Mouse (Mus musculus): ENCODE measurements around the gene Bcdin3d. TPM values are rescaled to one million over a fixed set of nuclear protein-coding genes. Genes with fewer than 3 reads are reported as not detected.

Gene Bcdin3d
- polyA plus RNA-seq, 1 experiment from 2014 or later, result 26.9 TPM

DNA sequence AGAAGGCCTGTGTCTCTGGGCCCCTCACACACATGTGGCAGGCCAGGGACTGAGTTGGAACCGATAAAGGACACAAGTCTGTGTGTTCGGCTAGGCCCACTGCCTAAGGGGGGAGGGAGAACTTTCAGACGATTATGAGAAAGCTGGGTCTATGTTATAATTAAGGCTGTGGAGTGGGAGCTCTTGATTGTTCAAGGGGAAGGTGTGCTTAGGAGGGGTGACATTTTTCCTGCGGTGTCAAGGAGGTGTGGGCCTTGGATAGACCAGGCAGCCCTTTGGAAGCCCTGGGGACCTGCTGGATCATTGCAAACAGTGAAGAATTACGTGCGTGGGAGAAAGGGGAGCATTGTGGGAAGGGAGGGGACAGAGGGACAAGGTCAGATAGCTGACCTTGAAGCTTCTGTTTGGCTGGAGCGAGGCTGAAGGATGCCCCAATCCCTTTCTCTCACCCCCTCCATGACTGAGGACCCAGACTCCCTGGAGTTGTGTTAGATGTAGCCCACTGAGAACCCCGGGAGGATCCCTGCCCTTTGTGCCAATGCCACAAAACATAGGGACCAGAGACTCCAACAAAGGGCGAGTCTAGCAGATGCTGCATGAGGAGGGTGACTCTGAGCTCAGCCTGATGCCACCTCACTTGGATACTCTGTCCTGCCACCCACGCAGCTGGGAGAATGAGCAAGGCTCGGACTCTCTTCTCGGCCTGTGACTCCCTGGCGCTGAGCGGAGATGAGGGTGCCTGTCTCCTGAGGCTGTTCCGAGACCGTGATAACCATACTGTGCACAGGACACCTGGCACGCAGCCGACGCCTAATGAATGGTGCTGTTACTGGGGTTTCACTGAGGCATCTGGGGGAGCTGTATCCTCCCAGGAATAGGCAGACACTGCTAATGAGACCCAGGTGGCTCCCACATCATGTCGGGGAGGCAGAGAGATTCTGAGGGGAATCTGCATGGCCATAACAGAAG is 27.0 kb upstream of the Bcdin3d start:
- H3K4me3 ChIP-seq (replicated peaks), result no peak overlapping the region
- 64% methylated on average over 20 of the region's 20 CpGs for WGBS
- H3K4me1 ChIP-seq (replicated peaks), result peaks cover 27% of the 10 kb centered on the region
- peak overlapping the region; percentile 39; the same call in 1 of the 2 replicates for H3K9ac ChIP-seq (replicated peaks)
- peak; percentile 2; the same call in 1 of the 2 replicates for ATAC-seq
- H3K36me3 ChIP-seq, result no peaks in the 10 kb centered on the region
- no peak overlapping the region for H3K4me2 ChIP-seq (replicated peaks)
- peak overlapping the region; percentile 40 for H3K27ac ChIP-seq
- no peaks in the 10 kb centered on the region for H3K9me3 ChIP-seq
- H3K27me3 ChIP-seq, result peaks cover 3% of the 10 kb centered on the region; the same call in 1 of the 2 replicates

DNA sequence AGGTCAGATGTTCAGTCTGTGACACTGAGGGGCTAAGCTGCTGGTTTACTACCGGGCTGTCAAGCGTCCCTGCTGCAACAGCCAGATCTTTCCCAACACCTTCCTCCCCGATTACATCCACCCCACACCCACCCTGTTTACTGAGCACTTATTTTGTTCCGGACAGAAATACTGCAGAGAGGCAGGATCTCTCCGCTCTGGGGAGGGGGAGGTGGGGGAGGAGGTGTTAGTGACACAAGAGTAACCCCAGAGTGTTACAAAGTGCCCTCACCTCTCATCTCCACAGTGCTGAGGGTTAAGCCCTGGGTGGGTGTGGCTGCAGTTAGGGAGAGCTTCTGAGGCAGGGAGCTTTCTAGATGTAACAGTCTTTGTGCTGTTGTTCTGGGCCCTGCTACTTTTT is 25.8 kb upstream of the Bcdin3d start:
- H3K36me3 ChIP-seq, result no peaks in the 10 kb centered on the region
- no peaks in the 10 kb centered on the region for H3K9me3 ChIP-seq
- H3K4me2 ChIP-seq (replicated peaks), result no peak overlapping the region
- 61% methylated on average over 5 of the region's 5 CpGs for WGBS
- H3K27me3 ChIP-seq, result 0 out of 2 replicates have a peak, but pooled peaks cover 3% of the 10 kb centered on the region
- no peak overlapping the region for H3K27ac ChIP-seq
- H3K4me1 ChIP-seq (replicated peaks), result peaks cover 27% of the 10 kb centered on the region
- ATAC-seq, result no peak
- H3K4me3 ChIP-seq (replicated peaks), result no peak overlapping the region
- H3K9ac ChIP-seq (replicated peaks), result no peak overlapping the region

DNA sequence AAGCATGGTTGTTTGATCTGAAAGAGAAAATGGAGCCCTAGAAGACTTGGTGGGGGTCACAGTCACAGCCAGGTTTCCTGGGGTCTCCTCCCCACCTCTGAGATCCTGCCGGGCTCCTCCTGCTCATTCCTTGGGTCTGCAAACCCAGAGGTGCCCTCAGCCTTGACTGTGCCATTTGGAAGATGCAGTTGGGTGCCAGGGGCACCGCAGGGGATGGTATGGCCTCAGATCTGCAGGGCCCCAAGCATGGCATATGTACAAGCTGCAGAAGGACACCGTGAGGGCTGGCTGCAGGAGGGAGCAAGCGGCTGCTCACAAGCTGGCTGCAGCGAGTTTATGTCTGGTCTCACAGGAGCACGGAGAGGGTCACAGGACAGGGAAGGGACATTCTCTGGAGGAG is 25.2 kb upstream of the Bcdin3d start:
- Histone ChIP-seq H3K27me3 (0 out of 2 replicates have a peak, but pooled peaks cover 3% of the 10 kb centered on the region), H3K27ac (no peak overlapping the region), H3K4me2 (replicated peaks) (no peak overlapping the region), H3K4me1 (replicated peaks) (peaks cover 27% of the 10 kb centered on the region), H3K36me3 (no peaks in the 10 kb centered on the region), H3K9ac (replicated peaks) (no peak overlapping the region), H3K9me3 (no peaks in the 10 kb centered on the region), H3K4me3 (replicated peaks) (no peak overlapping the region)
- no peak for ATAC-seq
- 57% methylated on average over 6 of the region's 6 CpGs for WGBS

DNA sequence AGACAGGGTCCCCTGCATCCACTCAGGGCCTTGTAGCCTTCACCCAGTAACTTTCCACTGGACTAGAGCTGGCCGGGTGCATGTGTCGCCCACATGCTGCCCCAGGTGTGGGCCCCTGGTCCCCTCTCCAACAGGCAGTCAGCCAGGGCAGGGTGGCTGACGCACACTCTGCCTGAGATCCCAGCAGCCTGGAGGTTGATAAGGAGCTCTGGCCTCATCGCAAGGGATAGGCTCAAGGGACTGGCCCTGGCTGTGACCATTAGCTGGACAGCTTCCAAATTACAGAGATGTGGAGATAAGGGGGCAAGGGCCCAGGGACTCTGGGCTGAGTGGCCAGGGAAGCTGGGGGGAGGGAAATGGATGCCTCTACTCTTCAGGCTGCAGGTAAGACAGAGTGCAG is 24.3 kb upstream of the Bcdin3d start:
- Histone ChIP-seq H3K27me3 (0 out of 2 replicates have a peak, but pooled peaks cover 3% of the 10 kb centered on the region), H3K9me3 (no peaks in the 10 kb centered on the region), H3K4me1 (replicated peaks) (peaks cover 27% of the 10 kb centered on the region), H3K4me2 (replicated peaks) (no peak overlapping the region), H3K9ac (replicated peaks) (no peak overlapping the region; the same call in 1 of the 2 replicates), H3K27ac (no peak overlapping the region), H3K36me3 (no peaks in the 10 kb centered on the region), H3K4me3 (replicated peaks) (no peak overlapping the region)
- WGBS, result 83% methylated on average over 4 of the region's 4 CpGs
- ATAC-seq, result no peak

DNA sequence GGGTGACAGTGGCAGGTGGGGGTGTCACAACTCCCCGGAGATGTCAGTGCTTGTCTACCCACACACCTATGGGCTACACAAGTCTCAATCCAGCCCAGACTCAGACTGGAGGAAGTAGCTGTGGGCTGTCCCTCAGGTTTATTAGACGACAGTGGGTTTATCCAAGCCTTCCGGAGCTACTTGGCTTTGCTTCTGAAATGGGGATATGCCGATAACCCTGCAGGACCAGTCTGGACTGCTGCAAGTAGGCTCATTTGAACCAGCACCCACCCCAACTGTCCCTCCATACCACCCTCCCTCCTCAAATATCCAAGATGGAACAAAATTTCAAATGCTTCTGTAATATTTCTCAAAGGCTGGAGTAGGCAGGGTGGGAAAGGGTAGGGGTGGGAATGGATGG is 23.8 kb upstream of the Bcdin3d start:
- WGBS, result 89% methylated on average over 4 of the region's 4 CpGs
- no peak overlapping the region; the same call in 1 of the 2 replicates for H3K9ac ChIP-seq (replicated peaks)

DNA sequence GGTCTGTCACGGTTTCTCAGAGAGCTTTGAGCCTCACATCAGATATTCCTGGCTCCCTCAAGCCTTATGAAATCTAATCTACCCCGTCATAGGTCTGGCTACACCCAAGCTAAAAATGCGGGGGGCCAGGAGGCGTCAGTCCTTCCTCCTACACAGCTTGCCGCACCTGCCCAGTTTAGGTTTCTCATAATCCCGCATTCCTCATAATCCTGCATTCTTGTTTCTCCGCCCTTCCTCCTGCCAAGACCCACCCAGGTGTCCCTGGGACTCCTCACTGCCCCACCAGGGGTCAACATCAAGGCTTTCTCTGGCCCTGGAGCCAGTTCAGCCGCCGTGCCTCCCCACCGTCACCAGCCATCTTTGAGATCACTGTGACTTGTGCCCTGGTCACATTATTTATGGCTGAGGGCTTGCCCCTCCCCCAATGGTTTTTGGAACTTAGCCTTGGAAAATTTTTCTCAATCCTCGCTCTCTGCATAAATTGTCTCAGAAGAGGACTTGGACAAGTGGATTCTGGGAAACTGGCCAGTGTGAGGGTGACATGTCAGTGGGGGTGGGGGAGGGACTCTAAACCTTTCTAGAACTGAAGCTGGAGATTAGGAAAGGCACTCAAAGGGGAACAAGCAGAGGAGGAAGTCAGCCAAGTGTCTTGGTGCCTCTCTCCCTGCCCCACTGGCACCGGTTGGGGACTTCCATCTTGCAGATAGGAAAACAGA is 23.2 kb upstream of the Bcdin3d start:
- H3K9ac ChIP-seq (replicated peaks), result 0 out of 2 replicates have a peak overlapping the region, but pooled peaks have one; percentile 14
- H3K4me1 ChIP-seq (replicated peaks), result peaks cover 26% of the 10 kb centered on the region
- no peak overlapping the region for H3K4me3 ChIP-seq (replicated peaks)
- ATAC-seq, result peak; percentile 29; the same call in 1 of the 2 replicates
- no peak overlapping the region for H3K4me2 ChIP-seq (replicated peaks)
- 0 out of 2 replicates have a peak, but pooled peaks cover 3% of the 10 kb centered on the region for H3K27me3 ChIP-seq
- 0 out of 2 replicates have a peak overlapping the region, but pooled peaks have one; percentile 35 for H3K27ac ChIP-seq
- WGBS, result 47% methylated on average over 12 of the region's 12 CpGs
- no peaks in the 10 kb centered on the region for H3K36me3 ChIP-seq
- no peaks in the 10 kb centered on the region for H3K9me3 ChIP-seq

More for the DNA sequence above, 23.8 kb upstream of the Bcdin3d start:
- Histone ChIP-seq H3K4me1 (replicated peaks) (peaks cover 27% of the 10 kb centered on the region), H3K27ac (no peak overlapping the region), H3K9me3 (no peaks in the 10 kb centered on the region), H3K36me3 (no peaks in the 10 kb centered on the region), H3K4me3 (replicated peaks) (no peak overlapping the region), H3K4me2 (replicated peaks) (no peak overlapping the region), H3K27me3 (0 out of 2 replicates have a peak, but pooled peaks cover 3% of the 10 kb centered on the region)
- ATAC-seq, result no peak

DNA sequence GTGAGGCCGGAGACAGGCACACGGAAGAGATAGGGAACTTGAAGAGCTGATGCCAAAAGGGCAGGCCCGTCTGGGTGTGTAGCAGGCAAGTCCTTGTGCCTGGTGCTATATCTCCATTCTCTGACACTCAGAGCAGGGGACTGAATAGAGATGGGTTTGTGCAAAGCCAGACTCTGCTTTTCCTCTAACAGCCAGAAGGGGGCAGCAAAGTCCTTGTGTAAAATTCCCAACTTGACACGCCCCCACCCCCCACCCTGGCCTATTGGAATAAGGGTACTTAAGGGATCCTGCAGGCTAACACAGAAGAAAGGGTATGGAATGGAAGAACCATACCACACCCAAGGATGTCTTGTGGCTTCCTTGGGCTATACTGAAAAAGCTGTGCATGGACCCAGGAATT is 22.5 kb upstream of the Bcdin3d start:
- no peak overlapping the region for H3K4me3 ChIP-seq (replicated peaks)
- WGBS, result 12% methylated on average over 4 of the region's 4 CpGs
- H3K27ac ChIP-seq, result no peak overlapping the region
- H3K27me3 ChIP-seq, result 0 out of 2 replicates have a peak, but pooled peaks cover 3% of the 10 kb centered on the region
- peak; percentile 64 for ATAC-seq
- H3K36me3 ChIP-seq, result no peaks in the 10 kb centered on the region
- no peak overlapping the region for H3K9ac ChIP-seq (replicated peaks)
- H3K4me2 ChIP-seq (replicated peaks), result no peak overlapping the region
- H3K4me1 ChIP-seq (replicated peaks), result peaks cover 20% of the 10 kb centered on the region
- H3K9me3 ChIP-seq, result no peaks in the 10 kb centered on the region

DNA sequence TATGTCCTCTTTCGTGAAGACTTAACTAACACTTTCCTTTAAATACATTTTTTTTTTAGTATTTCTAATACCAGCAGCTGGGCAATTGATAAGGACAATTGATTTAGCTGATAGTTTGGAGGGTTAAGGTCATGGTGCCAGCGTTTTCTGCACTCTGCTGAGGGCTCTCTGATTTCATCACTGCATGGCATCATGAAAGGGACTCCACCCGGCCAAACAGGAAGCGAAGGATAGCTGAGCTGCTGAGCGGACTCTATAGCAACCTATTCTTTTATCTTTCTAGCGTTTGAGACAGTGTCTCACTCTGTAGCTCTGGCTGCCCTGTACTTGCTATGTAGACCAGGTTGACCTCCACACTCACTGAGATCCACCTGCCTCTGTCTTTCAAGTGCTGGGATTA is 10.2 kb upstream of the Bcdin3d start:
- no peaks in the 10 kb centered on the region for H3K9me3 ChIP-seq
- no peaks in the 10 kb centered on the region for H3K27me3 ChIP-seq
- H3K9ac ChIP-seq (replicated peaks), result no peak overlapping the region
- H3K4me3 ChIP-seq (replicated peaks), result no peak overlapping the region
- 76% methylated on average over 6 of the region's 6 CpGs for WGBS
- H3K27ac ChIP-seq, result no peak overlapping the region
- H3K36me3 ChIP-seq, result no peaks in the 10 kb centered on the region
- no peak for ATAC-seq
- H3K4me2 ChIP-seq (replicated peaks), result no peak overlapping the region
- H3K4me1 ChIP-seq (replicated peaks), result no peaks in the 10 kb centered on the region

DNA sequence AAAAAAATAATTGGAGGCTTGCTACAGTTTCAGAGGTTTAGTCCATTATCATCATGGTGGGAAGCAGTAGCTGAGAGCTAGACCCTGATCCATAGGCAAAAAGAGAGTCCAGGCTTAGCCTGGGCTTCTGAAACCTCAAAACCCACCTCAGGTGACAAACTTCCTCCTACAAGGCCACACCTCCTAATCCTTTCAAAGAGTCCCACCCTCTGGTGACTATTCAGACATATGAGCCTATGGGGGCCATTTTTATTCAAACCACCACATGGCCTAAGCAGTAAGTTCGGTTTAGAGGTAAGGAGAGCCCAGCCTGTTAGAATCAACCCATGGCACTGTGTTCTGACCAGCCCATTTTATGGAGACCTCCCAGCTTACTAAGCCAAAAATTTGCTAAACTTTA is 1.3 kb upstream of the Bcdin3d start:
- Histone ChIP-seq H3K4me1 (replicated peaks) (peaks cover 14% of the 10 kb centered on the region), H3K36me3 (no peaks in the 10 kb centered on the region), H3K4me3 (replicated peaks) (no peak overlapping the region), H3K9ac (replicated peaks) (no peak overlapping the region), H3K27me3 (no peaks in the 10 kb centered on the region), H3K9me3 (no peaks in the 10 kb centered on the region), H3K27ac (no peak overlapping the region), H3K4me2 (replicated peaks) (no peak overlapping the region)
- ATAC-seq, result no peak
- WGBS, result 82% methylated on average over 1 of the region's 1 CpGs

DNA sequence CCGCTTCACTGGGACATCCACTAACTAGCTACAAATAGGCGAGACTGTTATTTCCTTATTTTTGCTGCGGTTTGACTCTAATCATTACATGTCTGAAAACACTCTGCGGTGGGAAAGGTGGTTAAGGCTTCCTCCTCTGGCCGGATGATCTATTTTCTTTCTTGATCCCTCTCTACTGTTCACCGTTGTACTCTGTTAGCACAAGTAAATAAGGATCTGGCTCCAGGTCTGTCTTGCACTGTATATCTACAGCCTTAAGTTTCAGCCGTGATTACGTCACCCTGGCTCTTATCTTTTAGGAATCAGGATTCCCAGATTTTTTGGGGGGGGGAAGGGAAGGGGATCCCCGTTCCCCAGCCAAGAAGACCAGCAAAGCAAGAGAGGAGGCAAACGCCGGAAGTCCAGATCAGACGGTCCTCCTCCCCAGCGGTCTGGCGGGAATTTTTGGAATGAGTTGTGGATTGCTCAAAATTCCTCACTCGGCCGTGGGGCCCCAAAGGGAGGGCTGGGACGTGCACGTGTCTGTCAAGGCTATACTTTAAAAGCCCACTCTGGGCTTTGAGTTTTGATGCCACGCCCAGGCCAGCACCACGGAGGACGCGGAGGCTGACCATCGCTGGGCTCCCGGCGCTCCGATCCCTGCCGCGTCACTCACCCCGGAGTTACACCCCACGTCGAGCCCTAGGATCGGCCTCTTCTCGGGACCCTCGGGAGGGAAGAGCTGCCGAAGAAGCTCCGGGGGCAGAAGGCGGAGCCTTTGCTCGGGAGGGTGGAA is 542 bp downstream of the Bcdin3d start:
- ATAC-seq, result peak; percentile 86
- H3K27me3 ChIP-seq, result no peaks in the 10 kb centered on the region
- peak overlapping the region; percentile 91 for H3K9ac ChIP-seq (replicated peaks)
- peak overlapping the region; percentile 81 for H3K4me2 ChIP-seq (replicated peaks)
- peak overlapping the region; percentile 93 for H3K27ac ChIP-seq
- no peaks in the 10 kb centered on the region for H3K9me3 ChIP-seq
- WGBS, result 7% methylated on average over 38 of the region's 38 CpGs
- peaks cover 4% of the 10 kb centered on the region for H3K36me3 ChIP-seq
- peak overlapping the region; percentile 87 for H3K4me3 ChIP-seq (replicated peaks)
- H3K4me1 ChIP-seq (replicated peaks), result peaks cover 14% of the 10 kb centered on the region

DNA sequence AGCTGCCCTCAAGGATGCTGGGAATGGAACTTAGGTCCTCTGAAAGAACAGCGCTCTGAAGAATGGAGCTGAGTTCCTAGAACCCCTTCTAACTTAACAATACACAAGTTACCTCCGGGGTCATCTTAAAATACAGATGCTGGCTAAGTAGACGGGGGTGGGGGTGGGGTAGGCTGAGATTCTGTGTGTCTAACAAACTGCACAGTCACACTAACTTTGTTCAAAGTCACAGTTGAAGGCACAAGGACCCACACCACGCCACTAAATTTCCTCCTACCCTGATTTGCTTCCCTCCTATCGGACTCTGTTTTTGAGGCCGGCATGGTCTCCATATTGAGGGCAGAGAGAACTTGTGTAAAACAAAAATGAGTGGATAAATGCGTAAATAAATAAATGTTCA is 1.6 kb downstream of the Bcdin3d start:
- WGBS, result 89% methylated on average over 7 of the region's 7 CpGs
- H3K4me3 ChIP-seq (replicated peaks), result no peak overlapping the region
- peaks cover 7% of the 10 kb centered on the region for H3K36me3 ChIP-seq
- ATAC-seq, result no peak
- H3K27me3 ChIP-seq, result no peaks in the 10 kb centered on the region
- H3K9me3 ChIP-seq, result no peaks in the 10 kb centered on the region
- peaks cover 14% of the 10 kb centered on the region for H3K4me1 ChIP-seq (replicated peaks)
- H3K9ac ChIP-seq (replicated peaks), result no peak overlapping the region
- H3K4me2 ChIP-seq (replicated peaks), result 0 out of 2 replicates have a peak overlapping the region, but pooled peaks have one; percentile 81
- H3K27ac ChIP-seq, result no peak overlapping the region
